Mouse (Mus musculus): ENCODE results near the gene E330021D16Rik. TPM values are rescaled to one million over a fixed set of nuclear protein-coding genes. Genes with fewer than 3 reads are reported as not detected.
A peak's percentile ranks its signal among the peaks of the same experiment; 100 is the strongest.

Gene E330021D16Rik
- total RNA-seq, 2 experiments from 2014 or later, result not detected

- peak; percentile 87 for ATAC-seq (replicated peaks; ENCODE audit: poor library complexity)
Observed at GRCm38 (mm10) chr6:136422084-136422853, 6.9 kb upstream of the E330021D16Rik start.

GRCm38 (mm10) chr6:136421059-136421458 is 5.7 kb upstream of the E330021D16Rik start:
- ATAC-seq (replicated peaks; ENCODE audit: poor library complexity), result peak; percentile 79

- ATAC-seq (replicated peaks; ENCODE audit: poor library complexity), result no peak
Observed at GRCm38 (mm10) chr6:136418889-136419835, 3.8 kb upstream of the E330021D16Rik start.

GRCm38 (mm10) chr6:136418333-136418848 is 3.0 kb upstream of the E330021D16Rik start:
- peak; percentile 25; the same call in 1 of the 2 replicates for ATAC-seq (replicated peaks; ENCODE audit: poor library complexity)

- no peak for ATAC-seq (replicated peaks; ENCODE audit: poor library complexity)
Observed at GRCm38 (mm10) chr6:136417864-136418263, 2.5 kb upstream of the E330021D16Rik start.

GRCm38 (mm10) chr6:136413856-136414362 is 1.5 kb downstream of the E330021D16Rik start:
- ATAC-seq (replicated peaks; ENCODE audit: poor library complexity), result 0 out of 2 replicates have a peak, but pooled peaks have one; percentile 18

- no peak for ATAC-seq (replicated peaks; ENCODE audit: poor library complexity)
Observed at GRCm38 (mm10) chr6:136407608-136408192, 7.7 kb downstream of the E330021D16Rik start.

GRCm38 (mm10) chr6:136396860-136397259 is 18.5 kb downstream of the E330021D16Rik start:
- no peak for ATAC-seq (replicated peaks; ENCODE audit: poor library complexity)

- ATAC-seq (replicated peaks; ENCODE audit: poor library complexity), result no peak
Observed at GRCm38 (mm10) chr6:136390262-136390661, 25.1 kb downstream of the E330021D16Rik start.

- peak; percentile 69 for ATAC-seq (replicated peaks; ENCODE audit: poor library complexity)
Observed at GRCm38 (mm10) chr6:136385287-136385686, 30.1 kb downstream of the E330021D16Rik start.

- ATAC-seq (replicated peaks; ENCODE audit: poor library complexity), result no peak
Observed at GRCm38 (mm10) chr6:136383218-136383617, 32.2 kb downstream of the E330021D16Rik start.

GRCm38 (mm10) chr6:136376097-136376496 is 39.3 kb downstream of the E330021D16Rik start:
- 0 out of 2 replicates have a peak, but pooled peaks have one; percentile 50 for ATAC-seq (replicated peaks; ENCODE audit: poor library complexity)

- ATAC-seq (replicated peaks; ENCODE audit: poor library complexity), result no peak
Observed at GRCm38 (mm10) chr6:136364430-136365098, 50.8 kb downstream of the E330021D16Rik start.

- ATAC-seq (replicated peaks; ENCODE audit: poor library complexity), result no peak
Observed at GRCm38 (mm10) chr6:136364008-136364407, 51.4 kb downstream of the E330021D16Rik start.

GRCm38 (mm10) chr6:136363313-136363712 is 52.1 kb downstream of the E330021D16Rik start:
- no peak for ATAC-seq (replicated peaks; ENCODE audit: poor library complexity)

- no peak for ATAC-seq (replicated peaks; ENCODE audit: poor library complexity)
Observed at GRCm38 (mm10) chr6:136358471-136358870, 56.9 kb downstream of the E330021D16Rik start.

GRCm38 (mm10) chr6:136353399-136354184 is 61.8 kb downstream of the E330021D16Rik start:
- peak; percentile 80 for ATAC-seq (replicated peaks; ENCODE audit: poor library complexity)
